Mouse (Mus musculus) hindlimb bud, embryonic 11.5 days (tissue): ENCODE measurements around the gene Trim72.
"Not testable (repeated sequence)": the region's sequence is repeated elsewhere in the genome, so short reads cannot be mapped to it uniquely, and the experiment has no call there.

Experiments
- DNase-seq: peaks from one replicate; pipeline ENCODE4 v3.0.0-alpha.2; 2012; ENCODE audit warnings: low read depth, low spot score; ENCODE audit errors: extremely low spot score

Gene Trim72

DNA sequence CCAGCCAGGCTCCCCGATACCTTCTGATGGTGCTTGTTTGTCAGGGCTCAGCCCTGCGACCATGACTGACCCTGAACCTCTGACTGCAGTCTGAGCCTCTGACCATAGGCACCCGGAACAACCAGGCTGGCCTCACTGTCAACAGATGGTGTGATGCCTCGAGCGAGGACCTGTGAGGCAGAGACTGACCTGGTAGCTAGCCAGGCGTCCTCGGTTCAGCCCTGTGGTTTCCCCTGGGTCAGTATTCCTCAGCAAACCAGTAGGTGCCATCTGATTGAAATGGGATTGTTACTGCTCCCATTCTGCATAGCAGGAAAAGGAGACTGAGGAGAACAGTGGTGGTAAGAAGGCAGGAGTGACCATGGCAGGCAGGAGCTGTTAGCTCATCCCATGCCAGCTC, 2.4 kb downstream of the Trim72 start:
- no peak for DNase-seq

DNA sequence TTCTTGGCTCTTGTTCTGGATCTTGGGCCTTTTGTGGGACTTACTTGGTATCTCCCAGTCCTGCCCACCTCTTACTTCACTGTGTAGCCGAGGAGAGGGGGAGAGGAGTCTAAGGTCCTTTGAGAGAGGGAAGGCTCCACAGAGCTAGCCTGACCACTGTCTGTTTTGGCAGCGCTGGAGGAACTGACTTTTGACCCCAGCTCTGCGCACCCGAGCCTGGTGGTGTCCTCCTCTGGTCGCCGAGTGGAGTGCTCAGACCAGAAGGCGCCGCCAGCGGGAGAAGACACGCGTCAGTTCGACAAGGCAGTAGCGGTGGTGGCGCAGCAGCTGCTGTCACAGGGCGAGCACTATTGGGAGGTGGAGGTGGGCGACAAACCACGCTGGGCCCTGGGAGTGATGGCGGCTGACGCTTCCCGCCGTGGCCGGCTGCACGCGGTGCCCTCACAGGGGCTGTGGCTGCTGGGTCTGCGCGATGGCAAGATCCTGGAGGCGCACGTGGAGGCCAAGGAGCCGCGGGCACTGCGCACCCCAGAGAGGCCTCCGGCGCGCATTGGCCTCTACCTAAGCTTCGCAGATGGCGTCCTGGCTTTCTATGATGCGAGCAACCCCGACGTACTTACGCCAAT, 6.1 kb downstream of the Trim72 start:
- DNase-seq = no peak

DNA sequence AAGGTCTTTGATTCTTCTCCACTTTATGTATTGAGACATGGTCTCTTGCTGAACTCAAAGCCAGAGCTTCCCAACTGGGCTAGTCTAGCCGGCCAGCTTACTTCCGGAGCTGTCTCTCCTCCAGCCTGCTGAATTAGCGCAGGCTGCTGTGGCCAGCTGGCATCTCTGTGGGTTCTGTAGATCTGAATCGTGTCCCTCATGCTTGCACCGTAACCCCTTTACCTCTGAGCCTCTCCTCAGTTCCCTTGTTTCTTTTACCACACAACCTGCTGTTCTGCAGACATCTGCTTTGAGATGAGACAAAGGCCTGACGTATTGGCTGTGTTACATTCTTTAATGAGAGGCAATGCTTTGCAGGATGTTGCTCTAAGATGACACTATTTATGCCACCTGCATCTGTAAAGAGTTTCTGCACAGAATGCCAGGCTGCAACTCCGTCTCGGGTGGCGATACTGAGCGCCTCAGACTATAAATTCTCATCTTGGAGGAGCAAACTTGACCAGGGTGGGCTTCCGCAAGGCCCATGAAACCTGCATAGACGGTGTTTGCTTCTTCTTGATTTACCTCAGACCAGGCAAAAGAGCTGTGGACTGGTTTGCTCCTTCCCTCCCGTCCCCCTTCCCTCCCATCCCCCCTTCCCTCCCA, 8.5 kb downstream of the Trim72 start:
- no peak for DNase-seq

DNA sequence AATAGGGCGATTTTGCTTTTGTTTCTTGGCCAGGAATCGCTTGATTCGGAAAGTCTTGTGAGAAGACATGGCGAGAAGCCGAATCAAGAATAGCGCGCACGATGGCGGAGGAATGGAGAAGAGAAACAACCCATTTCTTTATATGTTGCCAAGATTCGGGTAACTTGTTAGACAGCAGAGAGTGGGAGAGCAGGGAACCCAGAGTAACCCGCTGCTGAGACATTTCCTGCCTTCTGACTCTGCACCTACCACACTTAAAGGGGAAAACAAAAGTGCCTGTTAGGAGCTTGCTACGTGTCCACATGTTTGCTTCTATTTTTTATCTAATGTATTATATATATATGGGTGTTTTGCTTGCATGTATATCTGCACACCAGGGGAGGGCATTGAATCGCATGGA, 9.4 kb downstream of the Trim72 start:
- no peak for DNase-seq

DNA sequence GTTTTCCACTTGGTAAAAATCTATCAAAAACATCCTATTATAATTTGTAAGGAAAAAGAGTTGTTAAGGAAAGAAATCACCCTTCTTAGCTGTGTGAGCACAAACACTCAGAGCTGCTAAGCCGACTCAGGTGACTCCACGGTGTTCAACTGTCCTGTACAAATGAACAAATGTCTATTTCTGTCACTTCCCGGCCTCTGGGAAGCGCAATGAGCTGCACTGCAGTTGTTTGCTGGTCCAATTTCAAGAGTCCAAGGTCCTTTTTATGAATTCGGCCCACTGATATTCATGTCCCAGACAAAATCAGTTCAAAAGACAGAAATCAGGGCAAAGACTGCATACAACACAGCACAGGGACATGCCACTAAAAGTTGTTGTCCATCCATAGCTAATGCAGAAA, 12.4 kb downstream of the Trim72 start:
- DNase-seq = not testable (repeated sequence)

DNA sequence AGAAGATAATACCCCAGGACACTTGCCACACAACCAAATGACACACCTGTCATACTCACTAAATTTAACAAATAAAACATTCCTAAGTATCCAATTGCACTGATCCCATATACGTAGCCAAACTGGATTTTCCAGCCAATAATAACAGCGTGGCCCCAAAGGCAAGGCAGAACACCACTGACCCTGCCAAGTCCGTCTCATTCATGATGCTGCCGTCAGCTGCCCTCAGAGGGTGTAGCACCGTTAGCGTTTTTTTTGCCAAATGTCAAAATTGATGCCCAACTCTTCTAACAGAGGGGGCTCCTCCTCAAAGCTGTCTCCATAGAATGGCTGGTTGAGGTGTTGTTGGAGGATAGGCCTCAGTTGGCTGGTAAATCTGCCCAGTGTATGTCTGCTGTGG, 12.9 kb downstream of the Trim72 start:
- DNase-seq = no peak

DNA sequence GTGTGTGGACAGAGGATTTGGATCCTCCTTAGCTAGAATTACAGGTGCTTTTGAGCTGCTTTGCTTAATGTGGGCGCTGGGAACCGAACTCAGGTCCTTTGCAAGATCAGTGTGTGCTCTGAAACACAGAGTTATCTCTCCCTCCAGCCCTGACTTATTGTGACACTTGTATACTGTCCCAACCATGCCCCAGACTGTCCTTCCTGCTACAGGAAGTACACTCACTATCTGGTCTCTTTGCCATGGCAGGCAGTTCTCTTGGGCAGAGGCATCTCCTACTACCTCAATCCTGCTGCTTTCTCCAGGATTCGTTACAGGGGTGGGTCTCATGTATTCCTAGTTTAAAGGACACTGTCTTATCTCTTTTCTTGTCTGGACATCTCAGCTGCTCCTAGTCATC, 14.5 kb downstream of the Trim72 start:
- DNase-seq = no peak

DNA sequence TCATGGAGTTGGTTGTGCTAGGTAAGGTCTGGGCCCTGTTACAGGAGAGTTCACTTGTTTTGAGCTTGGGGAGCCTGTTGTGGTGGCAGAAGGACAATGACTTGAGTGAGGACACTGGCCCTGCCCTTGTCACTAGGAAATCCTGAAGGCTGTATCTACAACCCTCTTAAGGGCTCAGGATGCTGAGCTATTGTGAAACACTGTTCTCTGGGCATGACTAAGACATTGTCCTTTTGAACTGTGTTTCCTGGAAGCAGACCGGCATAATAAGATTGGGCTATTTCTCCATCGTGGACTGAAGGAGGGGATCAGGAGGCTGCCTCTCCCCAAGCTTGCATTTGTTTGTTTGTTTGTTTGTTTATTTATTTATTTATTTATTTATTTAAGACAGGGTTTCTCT, 15.4 kb downstream of the Trim72 start:
- DNase-seq = no peak

DNA sequence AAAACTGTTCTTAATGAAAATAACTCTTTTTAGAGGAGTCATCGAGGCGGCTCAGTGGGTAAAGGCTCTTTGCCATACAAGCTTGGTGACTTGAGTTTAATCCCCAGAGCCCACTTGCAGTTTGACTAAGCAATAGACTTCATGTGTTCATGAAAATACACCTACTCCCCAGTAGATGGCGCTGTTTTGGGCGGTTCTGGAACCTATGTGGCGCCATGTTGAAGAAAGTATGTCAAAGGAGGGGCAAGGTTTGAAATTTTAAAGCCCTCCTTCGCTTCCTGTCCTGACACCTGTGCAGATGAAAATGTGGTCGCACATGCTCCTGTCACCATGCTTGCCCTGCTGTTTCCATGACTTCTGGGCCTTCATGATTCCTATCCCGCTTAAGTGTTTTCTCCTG, 19.2 kb downstream of the Trim72 start:
- no peak for DNase-seq

DNA sequence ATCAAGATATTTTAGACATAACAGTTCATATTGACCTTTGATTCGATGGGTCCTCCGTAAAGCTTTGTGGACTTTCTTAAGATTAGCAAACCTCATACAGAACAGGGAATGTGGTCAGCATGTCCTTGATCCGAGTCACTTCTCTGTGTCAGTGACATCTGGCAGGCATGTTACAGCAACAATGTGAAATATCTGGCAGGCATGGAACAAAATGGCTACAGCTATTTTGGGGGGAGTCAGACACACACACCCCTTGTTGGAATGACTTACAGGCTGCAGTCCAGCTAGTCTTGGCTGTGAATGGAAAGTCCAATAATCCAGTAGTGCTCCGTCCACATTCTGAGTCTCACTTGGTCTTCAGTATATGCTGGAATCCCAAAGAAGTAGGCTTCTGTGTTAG, 19.8 kb downstream of the Trim72 start:
- DNase-seq = no peak

DNA sequence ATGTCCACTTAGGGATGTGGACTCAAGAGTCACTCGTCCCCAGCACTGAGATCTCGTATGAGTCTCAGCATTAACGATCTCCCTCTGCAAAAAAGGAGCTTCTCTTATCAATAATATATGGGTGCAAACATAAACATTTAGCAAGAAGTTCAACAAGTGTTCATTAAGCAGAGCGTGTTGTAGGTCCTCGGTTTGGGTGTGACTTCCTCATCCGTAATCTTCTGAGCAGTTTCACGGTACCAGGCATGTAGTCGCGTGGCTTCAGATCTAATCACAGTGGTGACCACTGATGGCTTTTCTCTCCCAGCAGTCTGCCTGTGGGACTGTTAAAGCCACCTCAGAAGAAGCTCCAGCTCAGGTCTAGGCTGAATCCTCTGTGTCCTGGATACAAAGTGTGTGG, 20.6 kb downstream of the Trim72 start:
- DNase-seq = no peak

DNA sequence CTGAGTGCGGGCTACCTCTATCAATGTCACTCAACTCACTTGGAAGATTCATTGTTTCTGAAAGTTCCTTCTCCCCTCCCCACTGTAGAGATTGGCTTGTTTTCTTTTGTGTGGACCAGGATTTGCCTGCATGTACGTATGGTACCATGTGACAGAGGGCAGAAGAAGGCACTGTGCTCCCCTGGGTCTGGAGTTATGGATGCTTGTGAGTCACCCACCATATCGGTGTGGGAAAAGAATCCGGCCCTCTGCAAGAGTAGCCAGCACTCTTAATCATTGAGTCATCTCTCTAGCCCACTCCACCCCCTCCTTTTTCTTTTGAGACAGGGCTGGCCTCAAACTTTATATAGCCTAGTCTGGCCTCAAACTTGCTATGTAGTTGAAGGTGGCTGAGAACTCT, 21.2 kb downstream of the Trim72 start:
- no peak for DNase-seq

DNA sequence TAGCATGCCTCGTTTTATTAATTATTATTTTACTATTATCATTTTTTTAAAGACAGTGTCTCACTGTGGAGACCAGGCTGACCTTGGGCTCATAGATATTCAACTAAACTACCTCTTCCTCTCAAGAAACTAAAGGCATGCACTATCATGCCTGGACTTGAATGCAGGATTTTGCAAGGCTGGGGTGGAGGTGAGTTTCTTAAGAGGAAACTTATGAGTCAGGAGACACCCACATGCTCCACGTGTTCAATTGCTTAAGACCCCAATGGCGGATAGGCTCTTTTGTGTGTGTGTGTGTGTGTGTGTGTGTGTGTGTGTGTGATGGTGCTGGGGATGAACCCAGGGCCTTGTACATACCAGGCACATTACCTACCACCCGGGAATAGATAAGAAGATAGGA, 21.6 kb downstream of the Trim72 start:
- no peak for DNase-seq

DNA sequence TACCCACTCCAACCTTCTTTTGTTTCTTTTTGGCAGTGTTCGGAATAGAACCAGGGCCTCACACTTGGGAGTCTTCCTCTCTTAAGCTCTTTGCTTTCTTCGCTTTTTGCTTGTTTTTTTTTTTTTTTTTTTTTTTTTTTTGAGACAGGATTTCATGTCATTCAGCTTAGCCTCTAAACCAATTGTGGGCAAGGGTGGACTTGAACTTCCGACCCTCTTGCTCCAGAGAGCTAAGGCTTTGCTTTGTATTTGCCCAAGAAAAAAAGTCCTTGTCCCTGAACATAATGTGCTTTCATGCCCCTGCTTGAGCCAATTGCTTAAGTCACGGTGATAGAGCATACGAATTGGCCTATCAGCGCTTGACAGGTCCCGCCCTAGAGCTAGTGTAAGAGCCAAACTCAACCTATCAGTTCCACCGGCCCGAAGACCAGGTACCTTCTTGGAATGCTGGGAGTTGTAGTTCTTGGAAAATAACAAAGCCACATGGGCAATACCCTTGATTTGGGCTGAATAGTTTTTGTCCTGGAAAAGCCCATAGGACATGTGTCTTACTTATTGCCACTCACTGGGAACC, 27.7 kb downstream of the Trim72 start:
- peak; percentile 16 for DNase-seq

DNA sequence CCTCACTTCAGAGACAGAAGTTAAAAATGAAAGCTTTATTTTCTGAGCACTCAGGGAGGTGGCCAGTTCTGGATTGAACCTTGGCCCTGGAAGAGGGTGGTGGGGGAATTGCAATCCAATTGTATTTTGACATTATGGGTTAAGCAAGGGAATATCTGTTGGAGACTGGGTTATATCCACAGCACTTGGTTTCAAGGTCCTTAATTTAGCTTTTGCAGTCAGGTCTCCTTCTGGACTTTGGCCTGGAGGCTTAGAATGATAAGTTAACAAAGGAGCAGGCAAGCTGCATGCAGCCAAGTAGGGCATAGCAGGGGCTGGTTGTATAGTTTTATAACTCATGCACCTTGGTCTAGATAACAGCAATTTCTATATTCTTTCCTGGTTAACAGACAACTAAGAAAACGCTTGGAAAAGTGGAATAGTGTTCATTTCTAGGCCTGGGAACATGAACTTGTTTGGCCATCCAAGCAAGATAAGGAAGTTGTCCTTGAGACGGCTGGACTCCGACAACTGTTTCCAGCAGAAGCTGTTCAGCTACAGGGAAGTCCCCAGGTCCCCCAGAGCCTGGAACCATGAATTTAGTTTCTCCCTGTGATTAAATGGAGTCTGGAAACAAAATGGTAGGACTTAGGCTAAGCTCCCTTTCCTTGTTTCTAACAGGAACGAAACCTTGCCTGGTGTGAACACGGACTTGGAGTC, 28.7 kb downstream of the Trim72 start:
- DNase-seq = no peak

DNA sequence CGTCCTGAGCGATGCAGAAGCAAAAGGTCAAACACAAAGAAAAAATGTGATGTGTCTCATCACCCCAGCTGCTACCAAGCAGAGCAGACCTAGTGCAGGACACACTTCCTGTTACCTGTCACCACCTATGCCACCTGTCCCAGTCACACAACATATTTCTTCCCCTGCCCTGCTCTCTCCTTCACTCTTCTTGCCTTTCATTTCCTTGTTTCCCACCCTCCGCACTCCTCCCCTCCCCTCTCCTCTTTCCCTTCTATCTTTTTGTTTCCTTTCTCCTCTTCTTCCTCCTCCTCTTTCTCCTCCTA, 29.2 kb downstream of the Trim72 start:
- DNase-seq = no peak

DNA sequence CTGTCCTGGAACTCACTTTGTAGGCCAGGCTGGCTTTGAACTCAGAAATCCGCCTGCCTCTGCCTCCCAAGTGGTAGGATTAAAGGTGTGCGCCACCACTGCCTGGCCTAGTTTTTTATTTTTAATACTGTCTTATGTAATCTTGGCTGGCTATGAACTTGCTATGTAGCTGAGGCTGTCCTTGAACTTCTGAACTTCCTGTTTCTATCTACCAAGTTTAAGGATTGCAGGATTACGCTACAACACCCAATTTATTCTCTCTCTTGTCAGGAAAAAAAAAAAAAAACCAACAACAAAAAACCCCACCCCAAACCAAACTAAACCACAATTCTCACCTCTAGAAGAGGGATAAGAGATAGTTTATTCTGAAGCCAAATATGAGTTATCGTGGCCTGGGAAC, 29.9 kb downstream of the Trim72 start:
- DNase-seq = no peak

DNA sequence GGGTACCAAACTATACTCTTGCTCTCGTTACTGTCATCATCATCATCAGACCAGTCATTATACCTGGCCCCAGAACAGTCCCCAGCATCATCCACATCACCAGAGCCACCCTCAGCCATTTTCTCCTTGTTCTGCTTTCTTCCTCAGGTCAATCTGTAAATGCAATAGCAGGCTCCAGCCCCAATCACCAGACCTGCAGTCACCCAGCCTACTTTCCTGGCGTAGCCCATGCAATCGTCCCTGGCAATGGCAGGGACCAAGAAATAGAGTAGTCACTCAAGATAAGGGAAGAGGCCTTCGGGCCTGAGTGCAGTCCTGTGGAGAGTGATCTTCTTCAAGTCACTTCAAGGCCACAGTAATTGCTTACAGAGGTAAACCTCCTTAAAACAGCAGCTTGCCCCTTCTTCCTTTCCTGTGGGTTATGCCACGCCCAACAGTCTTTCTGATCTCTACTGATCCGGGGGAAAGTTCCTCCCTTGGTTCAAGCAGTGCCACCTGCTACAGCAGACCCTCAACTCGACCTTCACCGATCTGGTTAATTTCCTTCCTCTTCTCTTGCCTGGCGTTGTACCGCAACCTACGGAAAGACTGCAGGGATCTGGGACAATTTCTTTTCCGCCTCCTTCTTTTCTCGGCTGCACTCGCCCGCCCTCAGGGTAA, 38.5 kb downstream of the Trim72 start:
- DNase-seq = not testable (repeated sequence)

DNA sequence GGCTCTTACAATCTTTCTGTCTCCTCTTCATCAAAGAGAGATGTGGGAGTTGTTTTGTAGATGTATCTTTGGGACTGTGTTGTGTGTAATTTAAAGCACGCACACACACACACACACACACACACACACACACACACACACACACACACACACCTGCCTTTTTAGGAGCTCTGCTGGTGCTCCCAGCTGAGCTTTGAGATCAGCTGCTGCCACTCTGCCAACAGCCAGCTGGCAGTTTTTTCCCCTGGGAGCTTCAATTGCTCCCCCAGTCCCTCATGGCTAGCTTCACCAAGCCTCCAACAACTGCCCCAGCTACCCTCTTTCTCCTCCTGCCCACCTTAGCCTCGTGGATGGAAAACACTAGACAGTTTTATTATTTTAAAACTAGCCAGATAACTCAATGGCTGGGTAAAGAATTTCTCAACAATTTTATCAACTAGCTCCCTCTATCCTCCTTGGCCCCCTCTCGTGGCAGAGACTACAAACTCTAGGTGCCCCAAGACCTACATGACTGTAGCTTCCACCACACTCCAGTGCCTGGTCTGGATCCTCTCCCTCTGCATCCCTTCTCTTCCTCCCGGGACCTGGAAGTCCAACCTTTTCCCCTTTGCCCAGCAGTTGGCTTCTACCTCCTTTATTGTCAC, 40.5 kb downstream of the Trim72 start:
- no peak for DNase-seq

DNA sequence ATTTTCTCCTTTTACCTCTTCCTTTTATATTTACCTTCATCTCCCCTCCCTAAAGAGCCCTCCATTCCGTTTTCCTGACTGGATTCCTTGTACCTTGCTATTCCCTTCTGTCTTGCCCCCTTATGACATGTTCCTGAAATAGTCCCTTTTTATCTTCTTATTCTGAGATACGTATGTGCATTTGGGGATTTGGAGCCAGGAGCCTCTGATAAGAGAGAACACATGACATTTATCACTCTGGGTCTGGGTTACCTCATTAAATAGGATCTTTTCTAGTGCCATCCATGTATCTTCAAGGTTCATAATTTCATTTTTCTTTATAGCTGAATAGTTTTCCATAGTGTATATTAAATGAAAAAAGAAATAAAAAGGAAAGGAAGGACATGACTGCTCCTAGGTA, 41.9 kb downstream of the Trim72 start:
- no peak for DNase-seq

DNA sequence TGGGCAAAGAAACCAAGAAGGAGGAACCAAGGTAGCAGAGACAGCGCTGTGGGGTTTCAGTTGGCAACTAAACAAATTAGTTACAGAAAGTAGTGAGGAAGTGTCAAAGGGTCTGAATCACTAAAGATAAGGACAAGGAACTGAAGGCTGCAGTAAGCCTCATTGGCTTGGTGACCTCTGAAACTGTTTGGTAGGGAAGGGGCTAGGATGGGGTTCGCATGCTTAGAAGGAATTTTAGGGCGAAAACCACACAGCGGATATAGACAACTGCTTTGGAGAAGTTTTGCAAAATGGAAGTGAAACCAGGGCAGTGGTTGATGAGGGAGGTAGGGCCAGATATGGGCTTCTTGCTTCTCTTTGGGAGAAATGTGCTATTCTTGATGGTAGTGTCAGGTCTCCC, 45.1 kb downstream of the Trim72 start:
- DNase-seq = no peak
